Mouse (Mus musculus) telencephalon, adult 2 months (tissue): ENCODE measurements at regions not wholly inside any gene's neighbourhood (a gene's known extent, or its start where the extent isn't known, plus 50 kb on each side); places are given as distances from the start of the nearest gene placed in this dataset.

Experiments used
- DNase-seq: peaks from one replicate; pipeline ENCODE4 v3.0.0-alpha.2; 2011; ENCODE audit warnings: low read depth, low spot score

DNA sequence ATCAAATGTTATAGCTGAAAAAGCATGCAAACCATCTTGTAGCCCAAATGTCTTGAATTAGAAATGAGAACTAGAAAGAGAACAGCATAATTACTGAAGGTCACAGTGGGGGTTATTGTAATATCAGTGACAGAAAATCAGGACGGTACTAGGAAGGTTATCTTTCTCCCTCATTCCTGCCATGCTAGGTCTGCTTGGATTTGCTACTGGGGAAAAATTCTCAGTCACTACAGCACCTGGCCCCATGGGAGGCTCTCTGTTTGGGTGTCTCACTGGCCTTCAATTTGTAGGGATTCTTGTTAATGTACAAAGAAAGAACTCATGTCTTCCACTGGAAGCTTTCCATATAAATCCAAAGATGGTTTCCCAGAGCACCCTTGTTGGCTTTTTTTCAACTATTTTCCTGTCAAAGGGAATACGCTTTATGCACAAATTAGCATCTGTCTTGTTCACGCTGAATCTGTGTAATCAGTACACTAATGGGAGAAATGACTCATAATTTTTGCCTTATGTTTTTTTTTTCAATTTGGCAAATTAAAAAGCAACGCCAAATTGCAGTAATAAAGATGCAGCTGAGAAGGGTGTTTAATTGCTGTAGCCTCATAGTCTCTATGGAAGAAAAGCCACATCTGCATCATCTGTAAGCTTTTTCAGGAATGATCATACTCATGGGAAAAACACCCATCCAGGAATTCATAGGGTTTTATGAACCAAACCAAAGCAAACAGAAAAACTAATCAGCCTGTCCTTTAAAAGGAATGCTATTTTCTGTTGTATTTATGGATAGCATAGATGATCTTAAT lies 290.2 kb upstream of the Arhgef26 start:
- DNase-seq, result peak; percentile 18

DNA sequence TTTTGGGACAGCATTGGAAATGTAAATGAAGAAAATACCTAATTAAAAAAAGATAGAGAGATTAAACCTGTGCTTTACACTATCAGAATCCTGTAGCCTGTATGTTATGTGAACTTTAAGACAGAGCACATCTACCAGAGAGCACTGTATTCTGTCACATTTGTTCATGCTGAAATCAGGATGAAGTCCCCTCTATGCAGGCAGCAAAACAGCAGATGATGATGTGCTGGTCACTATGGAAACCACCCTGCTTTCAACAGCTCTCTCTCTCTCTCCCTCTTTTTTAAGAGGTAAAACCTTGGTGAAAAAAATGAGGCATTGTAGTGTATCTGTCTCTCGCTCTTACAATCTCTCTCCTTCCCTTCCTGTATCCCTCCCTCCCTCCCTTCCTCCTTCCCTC lies 283.9 kb upstream of the Arhgef26 start:
- DNase-seq, result no peak

DNA sequence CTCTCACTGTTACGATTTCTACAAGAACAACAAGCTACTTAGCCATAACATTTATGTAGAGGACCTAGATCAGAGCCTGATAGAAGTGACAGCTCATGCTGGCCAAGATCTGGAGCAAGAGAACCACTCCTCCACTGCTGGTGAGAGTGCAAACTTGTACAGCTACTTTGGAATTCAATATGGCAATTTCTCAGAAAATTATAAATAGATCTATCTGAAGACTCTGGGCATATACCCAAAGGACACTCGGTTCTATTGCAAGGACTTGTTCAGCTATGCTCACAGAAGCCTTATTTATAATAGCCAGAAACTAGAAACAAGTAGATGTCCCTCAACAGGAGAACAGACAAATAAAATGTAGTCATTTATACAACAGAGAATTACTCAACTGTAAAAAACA lies 259.6 kb upstream of the Arhgef26 start:
- DNase-seq, result no peak

DNA sequence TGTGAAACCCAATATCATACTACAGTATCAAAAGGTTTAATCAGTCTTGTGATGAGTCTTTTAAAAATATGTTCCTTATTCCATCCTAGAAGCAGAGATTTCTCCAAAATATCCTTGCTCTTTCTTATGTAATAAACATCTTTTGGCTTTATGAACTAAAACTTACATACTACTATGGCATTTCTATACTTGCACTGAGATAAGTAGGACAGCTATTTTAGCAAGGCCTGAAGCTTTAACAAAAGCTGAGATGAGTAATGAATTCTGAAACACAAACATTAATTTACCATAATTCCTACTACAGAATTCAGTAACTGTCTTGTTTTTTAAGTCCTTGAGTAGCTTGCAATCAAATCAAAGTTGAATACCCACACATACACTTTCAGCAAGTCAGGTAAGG lies 252.6 kb upstream of the Arhgef26 start:
- peak; percentile 11 for DNase-seq

DNA sequence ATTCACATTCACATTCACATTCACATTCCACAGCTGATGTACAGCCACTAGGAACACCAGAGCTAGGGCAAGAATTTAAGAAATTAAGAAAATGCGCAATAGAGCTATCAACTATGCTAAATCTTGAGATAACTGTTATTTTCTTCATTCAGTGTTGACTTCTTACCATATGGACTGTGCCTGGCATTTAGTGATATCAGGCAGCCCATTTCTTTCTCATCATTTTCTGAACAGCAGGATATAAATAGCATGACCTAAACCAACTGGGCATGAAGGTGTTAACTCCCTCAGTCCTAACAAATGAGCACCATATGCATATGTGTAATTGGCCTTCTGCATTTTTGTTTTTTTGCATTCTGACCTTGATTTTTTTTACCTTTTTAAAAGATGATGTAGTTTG lies 250.9 kb upstream of the Arhgef26 start:
- no peak for DNase-seq

DNA sequence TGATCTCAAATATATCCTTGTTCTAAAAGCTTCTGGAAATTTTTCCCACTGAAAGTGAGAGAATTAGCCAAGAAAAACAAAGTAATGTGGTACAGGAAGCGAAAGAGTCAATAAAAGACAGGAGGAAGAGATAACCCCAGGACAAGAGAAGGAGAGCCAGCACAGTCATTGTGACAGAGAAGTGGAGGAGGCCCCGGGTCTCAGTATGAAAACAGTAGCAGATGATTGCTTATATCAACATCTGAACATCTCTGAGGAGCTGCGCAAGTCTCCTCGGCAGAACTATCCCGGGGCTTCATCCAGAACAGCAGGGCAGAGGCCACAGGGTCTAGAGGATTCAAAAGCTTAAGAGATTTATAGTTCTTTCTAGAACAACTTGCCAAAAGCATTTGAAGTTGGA lies 235.0 kb upstream of the Arhgef26 start:
- no peak for DNase-seq

DNA sequence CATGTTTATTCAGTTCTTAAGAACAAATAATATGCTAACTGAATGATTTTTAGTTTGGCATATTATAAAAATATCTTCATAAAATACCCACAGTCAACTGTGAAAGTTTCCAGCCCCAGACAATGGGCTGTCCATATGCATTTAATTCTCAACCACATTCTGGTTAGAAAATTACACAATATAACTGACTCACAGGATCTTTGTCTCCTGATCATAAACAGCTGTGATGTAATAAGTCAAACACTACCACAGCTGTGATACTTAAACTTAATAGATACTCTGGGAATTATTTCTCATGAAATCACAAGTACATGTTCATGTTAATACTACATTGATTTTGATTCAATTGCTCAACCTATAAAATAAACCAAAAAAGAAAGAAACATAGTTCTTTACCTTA lies 234.3 kb upstream of the Arhgef26 start:
- DNase-seq, result no peak

DNA sequence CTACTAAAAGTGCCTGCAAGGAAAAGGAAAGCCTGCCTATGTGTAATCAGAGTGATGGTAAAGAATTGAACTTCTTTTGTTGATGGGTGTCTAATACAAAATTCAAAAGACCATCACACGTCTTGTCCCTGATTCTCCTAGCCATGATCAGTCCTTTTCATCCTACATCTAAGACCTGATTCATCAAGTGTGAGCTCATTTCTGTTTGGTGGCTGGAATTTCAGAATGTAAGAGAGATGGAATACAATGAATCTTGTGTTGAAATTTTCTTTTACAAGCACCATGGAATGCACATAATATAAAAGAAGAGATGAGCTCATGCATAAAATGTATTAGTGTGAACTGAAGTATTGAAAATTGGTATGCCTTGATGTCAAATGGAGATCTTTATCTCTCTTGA lies 233.6 kb upstream of the Arhgef26 start:
- DNase-seq, result no peak

DNA sequence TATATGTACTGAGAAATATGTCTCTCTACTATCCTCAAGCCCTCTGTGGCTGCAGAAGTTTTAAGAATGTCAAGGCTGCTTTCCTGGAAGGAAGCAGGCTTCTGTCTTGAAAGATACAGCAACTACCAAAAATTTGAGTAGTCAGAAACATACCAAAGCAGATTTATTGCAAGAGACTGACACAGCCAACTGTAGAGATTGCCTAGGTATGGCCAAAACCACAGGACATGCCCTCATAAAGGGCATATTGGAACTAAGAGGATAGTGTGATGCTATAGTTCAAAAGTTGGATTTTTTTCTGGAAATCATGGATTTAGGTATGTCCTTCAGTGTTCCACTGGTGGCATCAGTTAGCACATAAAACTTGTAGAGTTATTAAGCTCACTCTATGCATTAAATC lies 230.8 kb upstream of the Arhgef26 start:
- no peak for DNase-seq
